Mouse (Mus musculus): ENCODE measurements around the gene Btrc. TPM values are rescaled to one million over a fixed set of nuclear protein-coding genes. Genes with fewer than 3 reads are reported as not detected.
"Not testable (repeated sequence)": the region's sequence is repeated elsewhere in the genome, so short reads cannot be mapped to it uniquely, and the experiment has no call there.

The Btrc gene
- polyA plus RNA-seq, 1 experiment from 2014 or later: 40.8 TPM

DNA sequence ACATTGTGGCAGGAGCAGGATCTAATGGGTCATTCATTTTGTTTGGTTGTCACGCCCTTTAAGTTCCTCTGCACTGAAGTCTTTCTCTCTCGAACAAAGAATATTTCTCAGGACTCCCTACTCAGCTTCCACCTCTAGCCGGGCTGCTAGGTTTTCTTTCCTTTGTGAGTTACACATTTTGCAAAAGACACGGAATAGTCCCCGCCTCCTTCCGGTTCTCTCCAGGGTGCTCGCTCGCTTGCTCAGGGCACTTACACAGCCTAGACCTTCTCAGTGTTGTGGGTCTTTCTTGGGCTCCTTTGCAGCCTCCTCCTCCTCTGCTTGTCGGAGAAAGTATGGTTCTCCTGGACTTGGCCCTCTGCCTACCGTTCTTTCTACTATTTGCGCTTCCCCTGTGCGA, 13.1 kb upstream of the Btrc start:
- no peaks in the 10 kb centered on the region for H3K4me1 ChIP-seq (ENCODE audit: control insufficient read depth, insufficient read depth, low read length)
- H3K4me2 ChIP-seq (ENCODE audit: low read depth, low read length): no peak overlapping the region
- H3K27ac ChIP-seq (ENCODE audit: low read length): no peak overlapping the region
- no peaks in the 10 kb centered on the region for H3K27me3 ChIP-seq (ENCODE audit: control insufficient read depth, insufficient read depth, low read length)
- H3K9ac ChIP-seq (ENCODE audit: low read length): no peak overlapping the region
- WGBS: 55% methylated on average over 12 of the region's 12 CpGs
- no peaks in the 10 kb centered on the region for H3K9me3 ChIP-seq (replicated peaks; ENCODE audit: control insufficient read depth, low read length)
- no peak overlapping the region for H3K4me3 ChIP-seq (replicated peaks; ENCODE audit: low read length)
- ATAC-seq (ENCODE audit: insufficient read depth, low FRiP score): no peak
- H3K36me3 ChIP-seq (ENCODE audit: control insufficient read depth, insufficient read depth, low read length): no peaks in the 10 kb centered on the region

DNA sequence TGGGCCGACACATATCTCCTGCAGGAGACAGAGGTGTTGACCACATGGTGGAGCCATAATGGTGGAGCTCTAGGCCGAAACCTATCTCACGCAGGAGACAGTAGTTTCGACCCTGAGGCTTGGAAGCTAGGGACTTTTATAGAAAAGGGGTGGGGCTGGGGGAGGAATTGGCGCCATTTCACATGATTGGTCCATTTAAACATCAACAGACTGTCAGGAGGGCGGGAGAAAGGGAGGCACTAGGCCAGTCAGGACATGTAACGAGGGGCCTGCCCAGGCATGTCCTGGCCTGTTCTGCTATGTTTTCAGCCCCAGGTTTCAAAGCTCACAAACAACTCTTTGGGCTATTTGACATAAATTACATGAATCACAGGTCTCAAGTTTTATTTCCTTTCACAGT, 10.8 kb upstream of the Btrc start:
- H3K27ac ChIP-seq (ENCODE audit: low read length); ATAC-seq (ENCODE audit: insufficient read depth, low FRiP score); H3K36me3 ChIP-seq (ENCODE audit: control insufficient read depth, insufficient read depth, low read length); H3K4me1 ChIP-seq (ENCODE audit: control insufficient read depth, insufficient read depth, low read length); H3K9me3 ChIP-seq (replicated peaks; ENCODE audit: control insufficient read depth, low read length); H3K4me2 ChIP-seq (ENCODE audit: low read depth, low read length); H3K27me3 ChIP-seq (ENCODE audit: control insufficient read depth, insufficient read depth, low read length); H3K9ac ChIP-seq (ENCODE audit: low read length); H3K4me3 ChIP-seq (replicated peaks; ENCODE audit: low read length): not testable (repeated sequence)
- WGBS: 87% methylated on average over 7 of the region's 7 CpGs

DNA sequence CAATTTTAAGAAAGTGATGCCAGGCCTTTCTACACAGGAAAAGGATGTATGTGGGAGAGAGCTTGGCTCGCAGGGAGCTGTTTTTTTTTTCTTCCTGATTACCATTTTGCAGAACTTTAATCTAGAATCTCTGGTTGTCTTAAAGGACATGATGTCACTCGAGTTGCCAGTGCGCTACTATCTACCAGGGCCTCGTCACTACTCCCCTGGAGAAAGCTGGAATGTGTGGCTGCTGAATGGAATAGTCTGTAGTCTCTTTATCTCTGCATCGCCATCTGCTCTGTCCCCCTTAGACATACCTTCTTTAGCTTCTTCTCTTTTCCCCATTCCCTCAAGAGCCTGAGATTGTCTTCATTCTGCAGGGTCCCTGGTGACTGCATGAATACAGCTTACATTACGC, 7.9 kb upstream of the Btrc start:
- H3K27ac ChIP-seq (ENCODE audit: low read length): no peak overlapping the region
- no peaks in the 10 kb centered on the region for H3K27me3 ChIP-seq (ENCODE audit: control insufficient read depth, insufficient read depth, low read length)
- H3K9me3 ChIP-seq (replicated peaks; ENCODE audit: control insufficient read depth, low read length): no peaks in the 10 kb centered on the region
- no peak overlapping the region for H3K4me2 ChIP-seq (ENCODE audit: low read depth, low read length)
- no peaks in the 10 kb centered on the region for H3K4me1 ChIP-seq (ENCODE audit: control insufficient read depth, insufficient read depth, low read length)
- H3K9ac ChIP-seq (ENCODE audit: low read length): no peak overlapping the region
- no peaks in the 10 kb centered on the region for H3K36me3 ChIP-seq (ENCODE audit: control insufficient read depth, insufficient read depth, low read length)
- 77% methylated on average over 6 of the region's 6 CpGs for WGBS
- no peak for ATAC-seq (ENCODE audit: insufficient read depth, low FRiP score)
- H3K4me3 ChIP-seq (replicated peaks; ENCODE audit: low read length): no peak overlapping the region

DNA sequence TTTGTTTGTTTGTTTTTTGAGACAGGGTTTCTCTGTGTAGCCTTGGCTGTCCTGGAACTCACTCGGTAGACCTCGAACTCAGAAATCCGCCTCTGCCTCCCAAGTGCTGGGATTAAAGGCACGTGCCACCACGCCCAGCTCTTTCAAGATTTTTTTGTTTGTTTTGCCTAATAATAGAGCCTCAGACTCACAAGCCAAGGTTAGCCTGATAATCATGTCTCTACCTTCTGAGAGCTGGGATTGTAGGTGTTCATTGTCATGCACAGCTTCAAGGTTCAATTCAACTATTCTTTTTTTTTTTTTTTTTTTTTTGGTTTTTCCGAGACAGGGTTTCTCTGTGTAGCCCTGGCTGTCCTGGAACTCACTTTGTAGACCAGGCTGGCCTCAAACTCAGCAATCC, 6.7 kb upstream of the Btrc start:
- H3K9me3 ChIP-seq (replicated peaks; ENCODE audit: control insufficient read depth, low read length); H3K27ac ChIP-seq (ENCODE audit: low read length); H3K9ac ChIP-seq (ENCODE audit: low read length); H3K36me3 ChIP-seq (ENCODE audit: control insufficient read depth, insufficient read depth, low read length); ATAC-seq (ENCODE audit: insufficient read depth, low FRiP score); H3K27me3 ChIP-seq (ENCODE audit: control insufficient read depth, insufficient read depth, low read length); H3K4me1 ChIP-seq (ENCODE audit: control insufficient read depth, insufficient read depth, low read length); H3K4me2 ChIP-seq (ENCODE audit: low read depth, low read length); H3K4me3 ChIP-seq (replicated peaks; ENCODE audit: low read length): not testable (repeated sequence)
- 77% methylated on average over 6 of the region's 6 CpGs for whole genome bisulfite sequencing

DNA sequence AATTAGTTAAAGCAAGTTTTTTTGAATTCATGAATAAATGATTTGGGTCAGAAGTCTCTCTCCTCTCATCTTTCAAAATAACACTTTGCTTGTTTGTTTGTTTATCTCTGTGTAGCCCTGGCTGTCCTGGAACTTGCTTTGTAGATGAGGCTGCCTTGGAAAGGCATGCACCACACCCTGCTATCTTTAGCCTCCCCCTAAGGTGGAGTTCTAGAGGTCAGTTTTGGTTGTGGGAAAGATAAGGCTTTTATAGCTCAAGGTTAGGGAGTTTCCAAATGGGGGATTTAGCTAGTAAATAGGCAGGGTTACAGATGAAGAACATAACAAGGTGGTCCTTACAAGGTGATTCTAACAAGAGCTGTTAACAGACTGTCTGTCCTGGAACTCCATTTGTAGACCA, 3.0 kb upstream of the Btrc start:
- Histone ChIP-seq H3K4me3 (replicated peaks; ENCODE audit: low read length) (no peak overlapping the region), H3K4me1 (ENCODE audit: control insufficient read depth, insufficient read depth, low read length) (peaks cover 7% of the 10 kb centered on the region), H3K9me3 (replicated peaks; ENCODE audit: control insufficient read depth, low read length) (no peaks in the 10 kb centered on the region), H3K4me2 (ENCODE audit: low read depth, low read length) (no peak overlapping the region), H3K27ac (ENCODE audit: low read length) (no peak overlapping the region), H3K9ac (ENCODE audit: low read length) (no peak overlapping the region), H3K27me3 (ENCODE audit: control insufficient read depth, insufficient read depth, low read length) (no peaks in the 10 kb centered on the region), H3K36me3 (ENCODE audit: control insufficient read depth, insufficient read depth, low read length) (no peaks in the 10 kb centered on the region)
- ATAC-seq (ENCODE audit: insufficient read depth, low FRiP score): no peak

DNA sequence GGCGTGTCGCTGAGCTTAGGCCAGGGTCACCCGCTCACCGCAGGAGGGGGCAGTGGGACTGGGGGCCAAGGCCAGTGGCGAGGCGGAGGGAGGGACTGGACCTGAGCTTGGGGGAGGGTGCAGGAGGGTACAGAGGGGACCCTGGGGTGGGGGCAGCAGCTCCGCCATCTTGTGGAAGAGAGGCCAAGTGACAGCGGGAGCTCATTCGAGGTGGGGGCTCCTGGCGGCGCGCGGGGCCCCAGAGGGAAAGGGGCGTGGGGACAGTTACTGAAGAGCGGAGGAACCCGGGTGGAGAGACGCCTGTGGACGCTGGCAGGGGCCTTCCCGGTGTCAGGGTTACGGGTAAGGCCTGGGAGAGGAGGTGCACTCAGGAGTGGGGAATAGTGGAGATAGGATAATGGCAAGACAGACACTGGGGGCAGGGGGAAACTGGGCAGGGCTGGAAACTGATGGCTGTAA, 428 bp downstream of the Btrc start:
- under 1% methylated on average over 20 of the region's 20 CpGs for WGBS
- peak overlapping the region; percentile 95 for H3K4me3 ChIP-seq (replicated peaks; ENCODE audit: low read length)
- H3K27ac ChIP-seq (ENCODE audit: low read length): peak overlapping the region; percentile 91
- no peaks in the 10 kb centered on the region for H3K9me3 ChIP-seq (replicated peaks; ENCODE audit: control insufficient read depth, low read length)
- no peaks in the 10 kb centered on the region for H3K36me3 ChIP-seq (ENCODE audit: control insufficient read depth, insufficient read depth, low read length)
- peaks cover 7% of the 10 kb centered on the region for H3K4me1 ChIP-seq (ENCODE audit: control insufficient read depth, insufficient read depth, low read length)
- peak; percentile 76 for ATAC-seq (ENCODE audit: insufficient read depth, low FRiP score)
- H3K9ac ChIP-seq (ENCODE audit: low read length): peak overlapping the region; percentile 94
- no peaks in the 10 kb centered on the region for H3K27me3 ChIP-seq (ENCODE audit: control insufficient read depth, insufficient read depth, low read length)
- H3K4me2 ChIP-seq (ENCODE audit: low read depth, low read length): peak overlapping the region; percentile 78

DNA sequence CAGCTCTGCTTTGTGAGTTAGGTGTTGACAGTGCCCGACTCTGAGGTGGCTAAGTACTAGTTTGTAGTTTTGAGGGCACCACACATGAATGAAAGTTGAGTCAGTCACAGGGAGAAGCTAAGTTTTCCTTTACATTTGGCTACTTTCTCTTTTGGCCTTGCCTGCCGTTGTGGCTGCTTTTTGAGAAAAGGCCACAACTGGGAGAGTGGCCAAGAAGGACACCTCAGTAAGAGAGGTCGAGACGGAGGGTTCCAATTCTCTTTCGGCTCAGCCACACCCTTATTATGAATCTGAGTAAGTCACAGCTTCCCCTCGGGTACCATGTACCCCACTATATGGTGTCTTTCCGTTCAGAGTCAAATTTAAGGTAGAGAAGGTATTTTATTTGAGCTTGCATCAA, 3.1 kb downstream of the Btrc start:
- no peak for ATAC-seq (ENCODE audit: insufficient read depth, low FRiP score)
- H3K36me3 ChIP-seq (ENCODE audit: control insufficient read depth, insufficient read depth, low read length): no peaks in the 10 kb centered on the region
- no peaks in the 10 kb centered on the region for H3K9me3 ChIP-seq (replicated peaks; ENCODE audit: control insufficient read depth, low read length)
- WGBS: 82% methylated on average over 7 of the region's 7 CpGs
- peaks cover 7% of the 10 kb centered on the region for H3K4me1 ChIP-seq (ENCODE audit: control insufficient read depth, insufficient read depth, low read length)
- no peak overlapping the region for H3K27ac ChIP-seq (ENCODE audit: low read length)
- no peaks in the 10 kb centered on the region for H3K27me3 ChIP-seq (ENCODE audit: control insufficient read depth, insufficient read depth, low read length)
- no peak overlapping the region for H3K4me2 ChIP-seq (ENCODE audit: low read depth, low read length)
- H3K9ac ChIP-seq (ENCODE audit: low read length): no peak overlapping the region
- no peak overlapping the region for H3K4me3 ChIP-seq (replicated peaks; ENCODE audit: low read length)

DNA sequence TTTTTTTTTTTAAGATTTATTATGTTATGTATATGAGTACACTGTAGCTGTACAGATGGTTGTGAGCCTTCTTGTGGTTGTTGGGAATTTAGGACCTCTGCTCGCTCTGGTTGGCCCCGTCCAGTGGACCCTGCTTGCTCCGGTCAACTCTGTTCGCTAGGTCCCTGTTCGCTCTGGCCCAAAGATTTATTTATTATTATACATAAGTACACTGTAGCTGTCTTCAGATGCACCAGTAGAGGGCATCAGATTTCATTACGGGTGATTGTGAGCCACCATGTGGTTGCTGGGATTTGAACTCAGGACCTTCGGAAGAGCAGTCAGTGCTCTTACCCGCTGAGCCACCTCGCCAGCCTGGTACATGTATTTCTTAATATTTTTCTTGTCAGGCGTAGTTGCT, 21.3 kb downstream of the Btrc start:
- not testable (repeated sequence) for H3K9me3 ChIP-seq (replicated peaks; ENCODE audit: control insufficient read depth, low read length); H3K4me1 ChIP-seq (ENCODE audit: control insufficient read depth, insufficient read depth, low read length); H3K4me2 ChIP-seq (ENCODE audit: low read depth, low read length); H3K36me3 ChIP-seq (ENCODE audit: control insufficient read depth, insufficient read depth, low read length); H3K27me3 ChIP-seq (ENCODE audit: control insufficient read depth, insufficient read depth, low read length); H3K27ac ChIP-seq (ENCODE audit: low read length); H3K9ac ChIP-seq (ENCODE audit: low read length); ATAC-seq (ENCODE audit: insufficient read depth, low FRiP score); H3K4me3 ChIP-seq (replicated peaks; ENCODE audit: low read length)
- WGBS: 96% methylated on average over 10 of the region's 10 CpGs

DNA sequence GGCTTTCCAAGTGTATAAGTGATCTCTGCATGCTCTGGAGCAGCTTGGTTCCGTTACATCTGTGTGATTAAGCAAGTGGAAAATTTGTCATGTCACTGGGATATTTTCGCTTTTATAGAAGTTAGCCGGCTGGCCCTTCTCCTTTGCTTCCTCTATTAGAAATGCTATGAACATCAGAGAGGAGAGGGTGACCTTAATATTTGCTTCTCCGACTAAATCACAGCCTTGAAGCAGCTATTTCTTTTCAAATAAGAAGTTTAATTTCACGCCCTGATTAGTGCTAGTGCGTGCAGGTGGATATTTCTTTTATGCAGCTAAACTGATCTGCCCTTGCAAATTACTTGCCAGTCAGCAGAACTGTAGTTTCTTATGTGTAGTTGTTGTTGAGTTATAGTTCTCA, 25.0 kb downstream of the Btrc start:
- H3K27ac ChIP-seq (ENCODE audit: low read length): no peak overlapping the region
- no peaks in the 10 kb centered on the region for H3K27me3 ChIP-seq (ENCODE audit: control insufficient read depth, insufficient read depth, low read length)
- 53% methylated on average over 6 of the region's 6 CpGs for WGBS
- ATAC-seq (ENCODE audit: insufficient read depth, low FRiP score): no peak
- no peaks in the 10 kb centered on the region for H3K4me1 ChIP-seq (ENCODE audit: control insufficient read depth, insufficient read depth, low read length)
- H3K4me3 ChIP-seq (replicated peaks; ENCODE audit: low read length): no peak overlapping the region
- H3K9ac ChIP-seq (ENCODE audit: low read length): no peak overlapping the region
- no peaks in the 10 kb centered on the region for H3K36me3 ChIP-seq (ENCODE audit: control insufficient read depth, insufficient read depth, low read length)
- no peak overlapping the region for H3K4me2 ChIP-seq (ENCODE audit: low read depth, low read length)
- H3K9me3 ChIP-seq (replicated peaks; ENCODE audit: control insufficient read depth, low read length): no peaks in the 10 kb centered on the region

DNA sequence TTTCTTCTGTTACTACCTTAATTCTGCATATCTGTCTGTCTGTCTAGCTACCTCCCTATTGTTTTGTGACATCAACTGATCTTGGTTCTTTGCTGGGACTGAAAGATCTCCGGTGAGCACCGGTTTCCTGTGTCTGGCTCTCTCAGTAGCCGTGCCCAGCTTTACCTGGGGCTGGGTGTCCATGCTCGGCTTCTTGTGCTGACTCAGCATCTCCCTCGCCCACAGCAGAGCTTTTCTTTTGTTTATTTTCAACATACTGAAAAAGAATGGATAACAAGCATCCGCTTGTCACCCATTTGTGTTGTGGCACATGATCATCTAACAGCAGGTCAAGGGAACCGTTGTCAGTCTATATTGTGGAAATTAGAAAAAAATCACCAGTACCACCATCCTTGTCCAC, 30.5 kb downstream of the Btrc start:
- ATAC-seq (ENCODE audit: insufficient read depth, low FRiP score): no peak
- Histone ChIP-seq H3K4me1 (ENCODE audit: control insufficient read depth, insufficient read depth, low read length) (no peaks in the 10 kb centered on the region), H3K9ac (ENCODE audit: low read length) (no peak overlapping the region), H3K27ac (ENCODE audit: low read length) (no peak overlapping the region), H3K4me3 (replicated peaks; ENCODE audit: low read length) (no peak overlapping the region), H3K27me3 (ENCODE audit: control insufficient read depth, insufficient read depth, low read length) (no peaks in the 10 kb centered on the region), H3K4me2 (ENCODE audit: low read depth, low read length) (no peak overlapping the region), H3K36me3 (ENCODE audit: control insufficient read depth, insufficient read depth, low read length) (no peaks in the 10 kb centered on the region), H3K9me3 (replicated peaks; ENCODE audit: control insufficient read depth, low read length) (no peaks in the 10 kb centered on the region)
- WGBS: 76% methylated on average over 7 of the region's 7 CpGs
